Mouse (Mus musculus): ENCODE measurements at regions not wholly inside any gene's neighbourhood (a gene's known extent, or its start where the extent isn't known, plus 50 kb on each side); places are given as distances from the start of the nearest gene placed in this dataset.

DNA sequence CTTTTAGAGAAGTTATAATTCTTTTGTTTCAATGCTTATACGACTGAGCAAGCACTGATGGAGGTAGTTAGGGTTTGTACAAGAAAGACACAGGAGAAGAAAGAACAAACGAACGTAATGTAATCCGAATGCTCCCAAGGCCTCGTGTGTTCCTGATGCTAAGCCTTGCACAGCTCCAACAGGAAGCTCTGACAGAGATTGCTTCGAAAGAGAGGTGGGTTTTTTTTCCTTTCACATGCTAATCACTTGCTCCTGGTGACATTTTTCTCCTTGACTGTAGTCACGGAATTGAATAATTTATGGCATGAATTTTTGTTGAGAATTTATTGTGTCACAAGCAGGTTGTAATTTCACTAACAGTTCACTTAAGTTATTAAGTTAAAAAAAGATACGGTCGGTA lies 150.8 kb upstream of the Psmd7 start:
- TF ChIP-seq POLR2A (IDR thresholded peaks at IDR 0.05; ENCODE audit: borderline replicate concordance, extremely low read depth, low read depth, low read length) (no peak), CTCF (IDR thresholded peaks at IDR 0.05; ENCODE audit: insufficient read depth, low read length) (no peak)
